Mouse (Mus musculus) spleen, adult 2 months (tissue): ENCODE data around the gene Trappc6b.

Experiments
- CTCF ChIP-seq: fragments of 200-500 bp; IDR thresholded peaks from 2 replicates; pipeline ENCODE4 v1.5.1; 2011; ENCODE audit warnings: mild to moderate bottlenecking, inconsistent platforms; ENCODE audit not compliant: insufficient read depth, insufficient read length, insufficient replicate concordance; ENCODE audit errors: extremely low read depth
- POLR2A ChIP-seq: fragments of 200-500 bp; IDR thresholded peaks from 2 replicates; pipeline ENCODE4 v1.6.1; 2011; ENCODE audit warnings: low read depth, low read length, inconsistent platforms

DNA sequence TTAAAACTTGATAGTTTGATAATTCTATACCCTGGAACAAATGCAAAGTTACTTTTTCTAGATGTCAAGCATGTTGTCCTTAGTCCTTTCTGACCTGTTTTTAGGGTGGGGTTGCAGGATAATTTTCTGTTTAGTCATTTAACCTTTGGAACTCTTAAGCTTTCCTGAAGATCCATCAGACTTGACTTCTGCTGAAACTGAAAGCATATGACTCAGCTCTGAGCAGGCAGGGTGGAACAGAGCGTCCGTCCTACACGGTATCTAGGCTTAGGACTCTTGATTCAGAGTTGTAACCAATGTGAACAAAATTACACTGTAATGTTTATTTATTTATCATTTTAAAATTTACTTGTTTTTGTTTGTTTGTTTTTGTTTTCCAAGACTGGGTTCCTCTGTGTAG lies 16.6 kb upstream of the Trappc6b start:
- no peak for TF ChIP-seq CTCF
- no peak for TF ChIP-seq POLR2A
